Mouse (Mus musculus) small intestine, adult 2 months (tissue): ENCODE data around the gene Clip1.

Source experiments
- CTCF ChIP-seq: fragments of 200-500 bp; IDR thresholded peaks from 2 replicates; pipeline ENCODE4 v1.5.1; 2012; ENCODE audit warnings: low read depth, mild to moderate bottlenecking, control low read depth, inconsistent platforms, low read length, moderate library complexity, mixed read lengths; ENCODE audit not compliant: insufficient replicate concordance, insufficient read length; ENCODE audit errors: extremely low read depth
- POLR2A ChIP-seq: fragments of 200-500 bp; IDR thresholded peaks from 2 replicates; pipeline ENCODE4 v1.6.1; 2012; ENCODE audit warnings: low read depth, mild to moderate bottlenecking, control low read depth, inconsistent platforms, low read length, moderate library complexity

DNA sequence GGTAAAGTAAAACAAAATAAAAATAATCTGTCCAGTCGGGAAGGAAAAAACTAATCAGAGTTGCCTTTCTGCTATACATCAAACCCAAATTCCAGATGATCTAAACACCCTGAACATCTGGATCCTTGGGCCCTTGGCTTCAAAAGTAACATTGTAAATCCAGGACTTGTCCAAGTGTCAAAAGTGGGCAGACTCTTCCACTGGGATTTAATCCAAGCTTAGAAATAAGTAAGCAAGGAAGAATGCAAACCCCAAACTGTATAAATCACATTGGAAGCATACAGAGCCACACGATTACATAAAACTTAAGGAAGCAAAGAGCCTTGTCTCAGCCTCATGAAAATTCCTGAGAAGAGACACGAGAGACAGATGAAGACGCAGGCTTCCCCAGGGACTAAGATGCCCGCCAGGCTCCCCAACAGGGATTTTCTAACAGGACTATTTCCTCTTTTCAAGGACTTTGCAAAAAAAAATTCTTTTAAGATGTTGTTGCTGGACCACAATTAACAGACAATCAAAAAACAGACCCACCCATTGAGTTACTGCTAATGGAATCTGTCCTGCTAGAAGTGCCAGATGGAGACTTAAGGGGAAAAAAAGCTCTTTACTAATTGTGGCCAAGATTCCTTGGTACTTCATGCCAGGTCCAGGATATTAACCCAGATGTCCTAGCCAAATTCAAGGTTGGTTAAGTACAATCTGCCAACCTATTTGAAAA is 4.7 kb downstream of the Clip1 start:
- no peak for TF ChIP-seq CTCF
- no peak for TF ChIP-seq POLR2A
